Mouse (Mus musculus): ENCODE results near the gene Apobec4. TPM values are rescaled to one million over a fixed set of nuclear protein-coding genes. Genes with fewer than 3 reads are reported as not detected.
A peak's percentile ranks its signal among the peaks of the same experiment; 100 is the strongest.

Gene Apobec4
- not detected in 2 replicates for polyA plus RNA-seq (2012; rRNA removed)

DNA sequence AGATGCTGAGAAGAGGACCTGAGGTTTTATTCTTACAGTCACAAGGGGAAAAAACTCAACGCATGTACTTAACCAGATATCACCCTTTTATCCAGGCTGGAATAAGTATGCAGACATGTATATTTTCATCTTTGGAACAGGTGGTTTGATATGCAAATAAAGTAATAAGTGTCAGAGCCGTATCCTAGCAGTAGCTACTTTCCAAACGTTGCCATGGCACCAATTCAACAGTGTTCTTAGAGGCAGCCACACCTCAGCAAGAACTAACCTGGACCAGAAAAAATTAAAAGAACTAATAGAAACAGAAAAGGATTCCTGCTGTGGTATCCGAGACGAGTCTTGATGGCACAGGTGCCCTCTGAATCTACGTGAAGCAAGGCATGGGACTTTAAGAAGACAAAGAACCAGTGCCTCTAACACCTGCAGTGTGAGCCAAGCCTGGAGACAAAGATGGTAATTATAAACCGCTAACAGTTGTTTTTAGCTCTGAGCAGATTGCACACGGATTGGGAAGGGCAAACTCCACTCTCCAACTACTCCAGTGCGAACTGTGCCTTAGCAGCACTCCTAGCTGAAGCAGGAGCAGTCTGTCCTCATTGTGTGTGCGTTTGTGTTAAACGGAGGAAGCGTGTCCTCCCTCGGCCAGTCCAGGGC, at the start of gene Apobec4:
Gene Apobec4, plus strand, starts transcription at position 240 of the 654 bp plus-strand sequence.
- DNase-seq (ENCODE audit: low read depth, low spot score): no peak

DNA sequence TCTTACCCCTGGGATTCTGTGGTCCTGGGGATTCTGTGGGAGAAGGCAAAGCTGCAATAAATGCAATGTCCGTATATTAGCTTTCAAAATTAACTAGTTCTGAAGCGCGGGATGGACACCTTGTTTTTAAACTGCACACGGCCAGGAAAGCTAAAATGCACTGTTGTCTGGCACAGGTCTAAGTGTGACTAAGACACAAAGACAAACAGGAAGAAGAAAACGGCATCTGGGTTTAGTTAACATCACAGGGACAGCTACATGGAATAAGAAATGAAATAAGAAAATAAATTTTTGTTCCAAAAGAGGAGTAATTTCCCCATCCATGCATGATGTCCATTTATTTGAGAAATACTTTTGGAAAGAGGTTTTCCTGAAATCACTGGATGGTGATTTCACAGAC, 49.3 kb upstream of the Apobec4 start:
- no peak for DNase-seq (ENCODE audit: low read depth, low spot score)
- WGBS: 76% methylated on average over 5 of the region's 5 CpGs

More for the DNA sequence above, at the start of gene Apobec4:
- WGBS: 37% methylated on average over 13 of the region's 13 CpGs

DNA sequence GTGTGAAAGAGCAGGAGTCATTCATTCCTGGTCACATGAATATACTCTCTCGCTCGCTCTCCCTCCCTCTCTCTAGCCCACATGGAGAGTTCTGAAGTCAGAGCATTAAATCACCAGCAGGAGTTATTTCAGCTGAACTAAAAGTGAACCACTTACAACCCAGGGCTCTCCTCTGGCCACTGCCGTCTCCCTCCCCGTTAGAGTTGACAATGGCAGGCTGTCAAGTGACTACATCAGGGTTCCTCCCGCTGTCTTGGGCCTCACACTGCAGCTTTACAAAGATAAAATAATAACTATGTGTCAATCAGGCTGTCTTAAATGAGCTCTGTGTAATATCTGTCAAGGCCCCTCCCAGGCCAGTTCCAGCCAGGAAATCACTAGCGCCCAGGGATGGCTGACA, 47.4 kb upstream of the Apobec4 start:
- WGBS: 72% methylated on average over 6 of the region's 6 CpGs
- no peak for DNase-seq (ENCODE audit: low read depth, low spot score)

DNA sequence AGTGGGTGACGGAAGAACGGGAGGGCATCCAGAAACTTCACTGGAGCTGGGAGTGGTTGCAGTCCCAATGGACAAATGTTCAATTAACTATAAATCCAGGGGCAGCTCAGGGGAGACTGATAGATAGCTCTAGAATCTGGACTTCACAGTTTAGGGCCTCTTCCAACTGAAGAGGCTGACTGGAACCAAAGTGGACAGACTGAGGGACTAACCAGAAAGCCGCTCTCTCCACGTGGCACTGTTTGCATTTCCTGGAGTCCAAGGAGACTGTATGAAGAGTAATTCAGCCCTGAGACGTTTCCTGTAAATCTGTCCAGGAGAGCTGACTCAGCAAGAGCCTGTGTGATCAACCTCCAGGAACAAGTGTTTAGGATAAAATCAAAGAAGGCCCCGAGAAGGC, 46.4 kb upstream of the Apobec4 start:
- no peak for DNase-seq (ENCODE audit: low read depth, low spot score)
- WGBS: 35% methylated on average over 6 of the region's 6 CpGs

DNA sequence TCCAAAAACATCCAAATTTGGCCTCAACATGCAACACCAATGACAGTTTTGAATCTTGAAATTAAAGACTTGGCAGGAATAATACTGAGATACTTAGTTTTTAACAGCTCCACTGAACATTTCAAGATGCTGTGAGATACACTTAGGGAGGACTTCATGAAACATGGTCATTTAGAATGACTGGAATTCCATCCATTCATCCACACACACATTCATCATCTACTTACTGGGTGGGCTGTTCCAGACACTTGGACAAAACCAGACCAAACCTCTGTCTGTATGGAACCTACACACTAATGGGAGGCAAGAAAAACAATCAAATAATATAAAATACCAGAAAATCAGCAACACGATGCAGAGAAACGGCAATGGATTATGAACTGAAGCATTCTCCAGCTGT, 42.8 kb upstream of the Apobec4 start:
- 69% methylated on average over 2 of the region's 2 CpGs for WGBS
- DNase-seq (ENCODE audit: low read depth, low spot score): no peak

DNA sequence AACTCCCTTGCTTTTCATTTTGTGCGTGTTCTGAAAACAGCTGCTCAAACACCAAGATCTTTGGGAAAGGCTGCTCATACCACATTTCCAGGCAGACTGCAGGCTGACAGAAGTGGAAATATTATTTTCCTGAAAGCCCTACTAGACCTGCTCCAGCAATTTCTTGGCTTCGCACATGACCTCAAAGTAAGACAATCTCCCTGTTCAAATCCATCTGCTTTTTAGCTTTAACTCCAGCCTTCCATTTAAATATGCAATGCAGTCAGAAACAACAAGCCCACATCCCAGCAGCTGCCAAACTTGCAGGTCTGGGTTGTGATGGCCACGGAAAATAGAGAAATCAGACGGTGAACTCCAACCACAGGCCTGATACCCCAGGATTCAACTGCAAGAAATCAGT, 39.3 kb upstream of the Apobec4 start:
- no peak for DNase-seq (ENCODE audit: low read depth, low spot score)
- 89% methylated on average over 4 of the region's 4 CpGs for WGBS

DNA sequence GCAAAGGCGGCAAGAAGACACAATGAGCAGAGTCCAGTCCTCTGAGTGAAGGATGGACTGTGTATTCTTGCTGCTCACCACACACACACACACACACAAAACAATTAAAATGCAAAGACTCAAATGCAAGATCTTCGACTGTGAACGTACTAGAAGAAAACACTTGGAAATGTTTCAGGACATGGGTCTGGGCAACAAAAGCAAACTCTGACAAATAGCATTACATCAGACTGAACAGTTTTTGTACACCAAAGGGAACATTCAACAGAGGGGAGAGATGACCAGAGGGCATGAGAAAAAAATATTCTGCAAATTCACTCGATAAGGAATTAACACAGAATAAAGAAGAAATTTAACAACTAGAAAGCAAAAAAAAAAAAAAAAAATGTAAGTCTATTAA, 36.4 kb upstream of the Apobec4 start:
- DNase-seq (ENCODE audit: low read depth, low spot score): no peak
- 87% methylated on average over 4 of the region's 4 CpGs for WGBS

DNA sequence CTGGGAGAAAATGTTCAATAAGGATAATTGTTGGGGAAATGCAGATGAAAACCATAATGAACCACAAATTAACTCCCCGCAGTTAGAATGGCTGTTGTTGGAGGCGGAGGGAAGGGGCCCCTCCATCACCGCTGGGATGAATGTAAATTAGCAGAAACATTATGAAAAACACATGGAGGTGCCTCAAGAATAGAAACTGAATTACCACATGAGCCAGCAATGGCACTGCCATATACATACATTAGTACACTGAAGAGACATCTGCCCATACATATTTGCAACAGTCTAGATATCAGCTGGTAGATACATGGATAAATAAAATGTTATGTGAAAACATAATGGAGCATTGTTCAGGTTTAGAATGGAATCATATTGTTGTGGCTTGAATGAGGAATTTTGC, 35.9 kb upstream of the Apobec4 start:
- WGBS: 93% methylated on average over 3 of the region's 3 CpGs
- no peak for DNase-seq (ENCODE audit: low read depth, low spot score)

DNA sequence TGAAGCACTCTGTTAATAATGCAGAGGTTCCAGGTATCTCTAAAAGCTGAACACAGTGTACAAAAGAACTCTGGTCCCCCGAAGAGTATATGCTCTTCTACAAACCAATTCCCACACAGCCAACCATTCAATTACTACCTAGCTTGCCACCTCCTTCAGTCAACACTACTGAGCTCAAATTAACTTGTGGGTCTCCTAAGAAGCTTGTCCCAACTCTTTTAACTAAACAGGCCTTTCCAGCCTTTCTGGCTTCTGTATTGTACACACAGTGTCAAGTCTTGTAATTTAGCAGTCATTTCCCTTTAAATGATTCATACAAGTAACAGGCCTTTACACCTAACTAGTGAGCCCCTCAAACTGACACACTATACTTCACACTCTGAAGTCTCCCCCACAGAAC, 33.0 kb upstream of the Apobec4 start:
- no peak for DNase-seq (ENCODE audit: low read depth, low spot score)
- WGBS: 33% methylated on average over 1 of the region's 1 CpGs

DNA sequence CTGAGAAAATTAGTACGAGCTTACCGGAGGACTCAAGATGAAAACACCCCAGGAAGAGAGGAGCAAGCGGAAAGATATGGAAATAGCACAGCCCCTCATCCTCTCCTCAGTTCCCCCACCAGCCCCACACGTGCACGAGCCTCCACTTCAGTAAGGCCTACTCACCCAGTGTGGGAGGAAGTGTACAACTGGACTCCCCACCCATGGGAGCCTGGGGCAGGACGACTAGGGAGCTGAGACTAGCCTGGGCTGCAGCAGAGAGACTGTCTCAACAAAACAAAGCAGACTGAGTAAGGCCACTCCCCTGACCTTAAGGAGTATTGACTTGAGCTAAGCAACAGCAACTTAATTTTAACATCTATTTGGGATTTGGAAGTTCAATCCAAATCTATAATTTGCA, 32.2 kb upstream of the Apobec4 start:
- WGBS: 49% methylated on average over 6 of the region's 6 CpGs
- DNase-seq (ENCODE audit: low read depth, low spot score): no peak

DNA sequence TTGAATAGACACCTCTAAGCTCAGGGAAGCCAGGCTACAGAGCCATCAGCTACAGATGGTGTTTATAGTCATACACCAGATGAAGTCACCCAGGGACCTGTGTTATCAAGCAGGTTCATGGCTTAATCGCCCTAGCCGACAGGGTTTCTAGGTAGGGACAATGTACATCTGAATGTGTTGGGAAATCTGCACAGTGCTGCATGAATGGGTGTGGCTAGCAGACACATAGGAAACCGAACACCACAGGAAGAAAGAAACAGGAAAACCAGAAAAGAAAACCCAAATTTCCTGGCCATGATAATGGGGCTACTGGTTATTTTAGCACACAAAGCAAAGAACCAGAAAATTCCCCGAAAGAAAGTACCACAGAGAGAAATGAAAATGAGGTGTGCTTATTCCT, 29.4 kb upstream of the Apobec4 start:
- DNase-seq (ENCODE audit: low read depth, low spot score): no peak
- WGBS: 42% methylated on average over 4 of the region's 4 CpGs

DNA sequence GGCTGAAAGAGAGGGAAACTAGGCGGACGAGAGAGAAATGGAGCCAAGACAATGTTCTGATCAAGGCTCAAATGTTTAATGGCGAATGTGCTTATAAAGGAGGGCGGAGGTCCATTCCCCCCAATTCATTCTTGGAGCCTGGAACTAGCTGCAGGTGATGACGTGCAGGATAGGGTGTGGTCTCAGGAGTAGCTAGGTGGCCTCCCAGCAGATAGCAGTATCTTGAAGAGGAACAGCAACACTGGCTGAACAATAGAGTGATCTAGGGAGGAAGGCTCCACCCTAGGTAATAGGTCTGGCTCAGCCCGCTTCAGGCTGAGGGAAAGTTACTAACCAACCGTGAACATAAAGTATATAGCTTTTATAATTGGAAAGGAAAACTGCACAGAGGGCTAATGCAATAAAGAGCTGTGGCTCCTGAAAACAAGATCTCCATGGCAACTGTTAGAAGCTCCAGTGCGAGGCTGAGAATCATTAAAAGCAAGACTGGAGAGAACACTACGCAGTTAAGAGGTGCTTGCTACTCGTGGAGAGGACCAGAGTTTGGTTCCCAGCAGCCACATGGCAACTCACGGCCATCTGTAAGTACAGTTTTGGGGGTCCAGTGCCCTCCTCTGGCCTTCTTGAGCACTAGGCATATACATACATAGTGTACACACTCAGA, 28.7 kb upstream of the Apobec4 start:
- no peak for DNase-seq (ENCODE audit: low read depth, low spot score)
- 47% methylated on average over 11 of the region's 11 CpGs for WGBS

DNA sequence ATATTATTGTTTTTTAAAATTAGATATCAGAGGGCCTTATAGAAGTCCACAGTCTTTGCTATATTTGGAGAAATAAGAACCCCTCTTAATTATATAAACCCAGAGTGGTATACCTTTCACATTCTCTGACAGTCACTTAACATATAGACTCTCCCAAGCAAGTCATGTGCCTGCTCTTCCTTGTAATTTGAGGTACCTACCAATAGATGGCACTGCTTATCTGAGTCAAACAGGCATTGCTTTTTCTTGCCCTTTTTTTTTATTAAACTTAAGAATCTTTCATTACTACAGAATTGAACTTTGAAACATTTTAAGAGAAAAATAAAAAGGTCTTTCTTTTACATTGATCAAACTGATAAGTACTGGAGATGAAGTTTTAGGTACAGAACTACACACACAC, 26.1 kb upstream of the Apobec4 start:
- DNase-seq (ENCODE audit: low read depth, low spot score): no peak

DNA sequence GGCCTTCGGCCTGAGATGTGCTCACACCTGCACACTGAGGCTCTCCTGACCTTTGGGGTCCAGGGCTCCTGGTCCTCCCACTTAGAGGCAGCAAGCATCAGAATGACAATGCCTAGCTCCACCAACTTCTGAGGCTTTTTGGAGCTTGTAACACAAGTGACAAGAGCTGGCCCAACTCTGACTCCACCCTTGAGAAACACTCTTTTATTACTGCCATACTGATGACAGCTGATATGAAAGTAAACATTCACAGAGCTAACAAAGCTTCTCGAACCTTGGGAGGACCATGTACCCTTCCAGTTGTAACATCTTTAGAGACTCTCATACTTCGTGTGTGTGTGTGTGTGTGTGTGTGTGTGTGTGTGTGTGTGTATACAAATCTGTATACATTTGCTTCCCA, 24.3 kb upstream of the Apobec4 start:
- WGBS: 24% methylated on average over 3 of the region's 3 CpGs
- no peak for DNase-seq (ENCODE audit: low read depth, low spot score)

DNA sequence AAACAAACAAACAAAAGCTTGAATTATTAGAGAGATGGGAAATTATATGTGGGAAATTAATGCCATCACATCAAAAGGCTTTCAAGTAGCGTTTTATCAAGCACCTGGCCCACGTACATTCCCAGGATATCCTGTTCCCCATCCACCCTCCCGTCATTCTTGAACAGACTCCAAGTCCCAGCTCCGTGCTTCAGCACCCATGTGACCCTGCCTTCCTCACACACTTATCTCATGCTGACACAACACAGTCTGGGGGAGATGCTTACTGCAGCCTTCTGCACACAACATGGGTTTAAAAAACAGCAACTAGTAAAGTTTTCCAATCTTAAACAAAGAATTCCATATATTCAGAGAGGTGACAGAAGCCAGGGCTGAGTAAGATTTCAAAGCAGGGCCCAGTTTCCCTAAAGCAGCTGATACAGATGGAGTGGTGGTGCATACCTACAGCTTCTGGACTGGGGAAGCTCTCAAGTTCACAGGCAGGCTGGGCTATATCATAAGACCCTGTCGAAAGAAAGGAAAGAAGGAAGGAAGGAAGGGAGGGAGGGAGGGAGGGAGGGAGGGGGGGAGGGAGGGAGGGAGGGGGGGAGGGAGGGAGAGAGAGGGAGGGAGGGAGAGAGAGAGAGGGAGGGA, 22.6 kb upstream of the Apobec4 start:
- WGBS: 42% methylated on average over 4 of the region's 5 CpGs
- no peak for DNase-seq (ENCODE audit: low read depth, low spot score)

DNA sequence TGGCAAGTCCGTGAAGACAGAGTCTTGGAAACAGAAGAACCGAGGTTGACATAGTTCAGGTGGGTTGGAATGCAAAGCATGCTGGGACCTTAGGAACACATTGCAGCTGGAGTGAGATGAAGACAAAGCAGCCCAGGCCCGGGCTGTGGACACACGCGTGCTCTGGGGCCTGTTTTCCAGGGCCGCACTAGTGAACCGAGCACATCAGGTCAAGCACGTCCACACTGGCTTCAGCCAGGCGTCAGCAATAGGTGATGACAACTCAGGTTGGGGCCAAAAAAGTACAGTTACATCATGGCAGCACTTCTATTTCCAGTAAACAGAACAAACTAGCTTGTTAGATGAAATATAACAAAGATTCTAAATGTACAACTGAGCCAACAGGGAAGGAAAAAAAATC, 11.6 kb upstream of the Apobec4 start:
- 87% methylated on average over 9 of the region's 9 CpGs for WGBS

DNA sequence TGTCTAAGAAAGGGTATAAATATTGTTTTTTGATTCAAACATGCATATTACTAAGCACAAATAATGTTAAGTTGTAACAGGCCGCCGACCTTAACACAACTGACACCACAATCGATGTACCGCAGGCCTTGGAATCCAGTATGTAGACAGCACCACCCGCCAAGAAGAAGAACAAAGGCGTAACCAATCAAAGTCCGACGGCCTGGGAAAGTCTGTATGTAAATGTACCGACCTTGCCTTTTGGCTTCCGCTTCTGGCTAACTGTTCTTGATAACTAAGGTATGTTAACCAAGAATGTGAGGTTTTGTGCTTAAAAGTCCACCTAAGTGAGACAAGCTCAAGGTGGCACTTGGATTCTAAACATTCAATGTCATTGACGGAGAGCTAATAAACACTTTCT, 11.0 kb upstream of the Apobec4 start:
- no peak for DNase-seq (ENCODE audit: low read depth, low spot score)
- 91% methylated on average over 11 of the region's 11 CpGs for WGBS

More for the DNA sequence above, 11.6 kb upstream of the Apobec4 start:
- DNase-seq (ENCODE audit: low read depth, low spot score): no peak

DNA sequence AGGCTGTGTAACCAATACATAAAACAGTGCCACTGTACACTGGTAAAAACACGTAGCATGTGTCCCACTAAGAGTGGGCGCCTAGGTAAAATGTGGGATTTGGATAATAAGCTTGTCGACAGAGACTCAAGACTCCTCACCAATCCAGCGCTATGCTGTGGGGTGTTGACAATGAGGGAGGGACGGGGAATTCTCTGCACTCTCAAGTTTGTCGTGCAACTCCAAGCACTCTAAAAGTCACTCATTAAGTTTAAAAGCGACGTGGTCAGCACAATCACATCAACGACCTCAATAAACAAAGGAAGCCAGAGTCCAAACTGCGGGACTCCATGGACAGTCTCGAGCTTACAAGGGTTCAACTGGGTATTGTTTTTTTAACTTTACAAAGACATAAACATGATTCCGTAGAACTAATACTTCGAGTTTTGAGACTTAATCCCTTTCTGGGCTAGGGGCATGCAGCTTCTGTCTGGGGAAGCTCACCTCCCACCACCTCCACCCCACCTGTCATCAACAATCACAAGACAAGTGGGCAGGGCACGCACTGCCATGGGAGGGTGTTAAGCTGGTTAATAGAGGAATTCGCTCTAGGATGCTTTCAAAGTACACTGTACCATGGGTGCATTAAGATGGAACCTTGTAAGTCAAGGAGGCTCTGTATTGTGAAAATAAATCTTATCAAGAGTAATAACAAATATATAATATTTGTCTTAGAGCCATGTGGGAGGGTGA, 7.1 kb upstream of the Apobec4 start:
- 40% methylated on average over 15 of the region's 15 CpGs for WGBS
- DNase-seq (ENCODE audit: low read depth, low spot score): no peak

DNA sequence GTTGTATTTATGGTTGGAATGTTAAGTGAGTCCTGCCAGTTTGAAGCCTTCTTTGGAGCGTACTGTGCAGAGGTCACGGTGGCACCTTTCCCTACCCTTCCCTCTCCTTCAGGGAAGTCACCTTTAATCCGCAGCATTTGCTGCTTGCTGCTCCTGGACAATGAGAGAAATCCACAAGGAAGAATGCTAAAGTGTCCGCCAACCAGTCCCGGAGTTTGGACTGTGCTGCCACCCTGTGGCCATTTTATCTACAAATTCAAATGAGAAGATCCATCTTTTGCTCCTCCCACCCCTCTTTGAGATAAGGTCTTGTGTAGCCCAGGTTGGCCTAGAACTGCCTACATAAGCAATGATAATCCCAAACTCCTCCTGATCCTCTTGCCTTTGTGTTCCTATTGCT, 3.9 kb upstream of the Apobec4 start:
- 6% methylated on average over 5 of the region's 5 CpGs for WGBS
- DNase-seq (ENCODE audit: low read depth, low spot score): peak; percentile 58

DNA sequence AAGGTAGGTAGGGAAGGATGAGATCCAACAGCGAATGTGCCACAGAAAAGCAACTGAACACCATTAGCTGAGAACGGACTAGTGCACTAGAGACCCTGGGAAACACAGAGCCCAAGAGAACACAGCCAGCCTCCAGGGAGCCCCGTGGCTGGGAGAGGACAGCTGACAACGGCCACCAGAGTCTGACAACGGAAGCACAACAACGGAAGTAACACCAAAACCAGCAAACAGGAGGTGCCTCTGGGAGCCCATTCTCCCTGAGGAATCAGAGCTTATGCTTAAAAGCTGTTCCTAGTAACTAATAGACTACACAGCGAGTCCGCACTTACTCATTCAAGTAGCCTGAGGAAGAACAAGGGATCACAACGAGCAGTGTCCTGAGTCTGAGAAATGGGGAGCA, 1.1 kb upstream of the Apobec4 start:
- no peak for DNase-seq (ENCODE audit: low read depth, low spot score)
- WGBS: 75% methylated on average over 9 of the region's 9 CpGs

DNA sequence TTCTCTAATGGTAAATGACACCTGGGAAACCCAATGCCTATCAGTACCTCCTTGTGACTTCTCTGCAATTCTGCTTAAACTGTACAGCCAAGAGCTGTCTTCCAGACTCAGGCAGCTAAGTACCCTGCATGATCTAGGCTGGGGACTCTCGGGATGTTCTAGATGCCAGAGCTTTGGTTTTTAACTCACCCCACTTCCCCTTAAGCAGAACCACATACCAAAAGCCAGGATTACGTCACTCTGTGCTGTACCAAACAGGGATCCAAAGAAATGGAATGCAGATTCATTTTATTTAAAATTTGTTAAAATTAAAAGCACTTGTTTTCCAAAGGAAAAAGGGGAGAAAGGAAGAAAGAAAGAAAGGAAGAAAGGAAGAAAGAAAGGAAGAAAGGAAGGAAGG, 11.4 kb downstream of the Apobec4 start:
- no peak for DNase-seq (ENCODE audit: low read depth, low spot score)
- 62% methylated on average over 2 of the region's 2 CpGs for WGBS
